Mouse (Mus musculus): ENCODE results near the gene Dexi. TPM values are rescaled to one million over a fixed set of nuclear protein-coding genes. Genes with fewer than 3 reads are reported as not detected.
A peak's percentile ranks its signal among the peaks of the same experiment; 100 is the strongest.

Gene Dexi
- polyA plus RNA-seq, 1 experiment from 2014 or later: 1.7 TPM

DNA sequence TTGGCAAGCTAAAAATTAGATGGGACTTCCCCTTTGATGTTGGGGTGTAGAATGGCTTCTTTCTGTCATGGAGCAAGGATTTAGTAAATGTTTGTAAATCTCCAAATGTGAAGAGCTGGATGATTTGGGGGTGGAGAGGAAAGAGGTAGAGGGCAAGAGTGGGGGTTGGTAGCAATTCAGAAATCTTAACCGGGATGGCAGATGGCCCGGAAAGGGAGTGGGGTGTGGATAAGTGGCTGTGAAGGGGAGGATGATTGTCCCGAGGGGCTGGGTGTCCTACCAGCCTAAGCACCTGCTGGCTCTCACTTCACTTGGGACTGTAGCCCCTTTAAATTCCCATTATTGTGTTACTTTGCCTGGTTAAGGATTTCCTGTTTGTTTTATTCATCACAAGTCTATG lies 4.0 kb upstream of the Dexi start:
- Histone ChIP-seq H3K27me3 (ENCODE audit: control insufficient read depth, insufficient read depth, low read depth, low read length) (no peaks in the 10 kb centered on the region), H3K27ac (ENCODE audit: low read length) (no peak overlapping the region), H3K4me3 (ENCODE audit: low read depth, low read length) (no peak overlapping the region), H3K4me1 (ENCODE audit: control insufficient read depth, low read depth, low read length) (peaks cover 16% of the 10 kb centered on the region), H3K9me3 (replicated peaks; ENCODE audit: control insufficient read depth, low read length) (no peaks in the 10 kb centered on the region), H3K4me2 (ENCODE audit: low read depth, low read length) (no peak overlapping the region), H3K9ac (ENCODE audit: low read depth, low read length) (no peak overlapping the region), H3K36me3 (ENCODE audit: control insufficient read depth, insufficient read depth) (no peaks in the 10 kb centered on the region)
- no peak for ATAC-seq (ENCODE audit: low read depth)
- WGBS (ENCODE audit: insufficient replicate concordance): 55% methylated on average over 3 of the region's 3 CpGs

DNA sequence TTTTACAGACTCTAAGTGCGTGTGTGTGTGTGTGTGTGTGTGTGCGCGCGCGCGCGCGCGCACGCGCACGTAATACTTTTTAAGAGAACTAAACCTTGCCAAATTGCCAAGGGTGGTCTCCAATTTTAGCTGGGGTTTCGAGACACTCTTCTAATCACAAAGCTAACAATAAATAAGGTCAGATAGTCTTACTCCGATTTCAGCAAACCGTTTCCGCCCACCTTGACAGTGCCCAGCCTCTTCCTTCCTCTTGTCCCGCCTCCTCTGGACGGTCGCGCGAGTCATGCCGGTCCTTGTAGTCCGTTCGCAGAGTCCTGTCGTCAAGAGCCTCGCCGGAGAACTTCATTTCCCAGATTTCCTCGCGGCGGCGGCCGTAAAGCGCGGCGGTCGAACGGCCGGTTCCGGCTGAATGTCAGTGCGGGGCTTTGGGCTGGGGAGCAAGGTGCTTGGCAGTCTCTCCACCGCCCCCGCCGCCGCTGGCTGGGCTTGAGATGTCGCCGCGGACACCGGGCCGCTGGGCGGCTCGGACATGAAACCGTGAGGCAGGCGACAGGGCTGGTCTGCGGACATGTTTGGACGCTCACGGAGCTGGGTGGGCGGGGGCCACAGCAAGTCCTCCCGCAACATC lies 2.3 kb upstream of the Dexi start, which contains the start of gene Clec16a:
Gene Clec16a (plus strand): TSS at position 345 of the 628 bp plus-strand sequence.
- Histone ChIP-seq H3K27me3 (ENCODE audit: control insufficient read depth, insufficient read depth, low read depth, low read length) (no peaks in the 10 kb centered on the region), H3K9ac (ENCODE audit: low read depth, low read length) (peak within 1 kb of the TSS; percentile 89), H3K36me3 (ENCODE audit: control insufficient read depth, insufficient read depth) (no peaks in the 10 kb centered on the region), H3K4me1 (ENCODE audit: control insufficient read depth, low read depth, low read length) (peaks cover 22% of the 10 kb centered on the region), H3K4me2 (ENCODE audit: low read depth, low read length) (peak within 1 kb of the TSS; percentile 90), H3K9me3 (replicated peaks; ENCODE audit: control insufficient read depth, low read length) (no peaks in the 10 kb centered on the region), H3K4me3 (ENCODE audit: low read depth, low read length) (peak within 1 kb of the TSS; percentile 96), H3K27ac (ENCODE audit: low read length) (0 out of 2 replicates have a peak within 1 kb of the TSS, but pooled peaks have one; percentile 31)
- ATAC-seq (ENCODE audit: low read depth): peak; percentile 86
- WGBS (ENCODE audit: insufficient replicate concordance): under 1% methylated on average over 58 of the region's 58 CpGs

DNA sequence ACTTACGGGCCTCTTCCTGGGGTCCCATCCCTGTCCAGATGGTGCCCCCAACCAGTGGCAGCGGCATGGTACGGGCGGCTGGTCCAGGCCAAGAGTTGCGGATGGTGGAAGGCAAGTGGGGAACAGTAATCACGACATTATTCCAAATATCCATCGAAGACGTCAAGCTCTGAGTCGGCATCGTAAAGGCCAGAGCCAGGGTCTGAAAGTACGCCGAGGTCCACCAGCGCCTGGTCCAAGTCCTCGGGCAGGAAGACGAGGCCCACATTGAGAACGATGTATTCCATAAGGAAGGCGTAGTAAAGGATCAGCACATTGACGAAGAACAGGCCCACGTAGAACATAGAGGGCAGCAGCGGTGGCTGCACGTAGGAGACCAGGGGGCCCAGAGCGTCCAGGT lies 588 bp downstream of the Dexi start:
- H3K4me1 ChIP-seq (ENCODE audit: control insufficient read depth, low read depth, low read length): peaks cover 22% of the 10 kb centered on the region
- H3K9ac ChIP-seq (ENCODE audit: low read depth, low read length): peak overlapping the region; percentile 76
- no peak overlapping the region for H3K27ac ChIP-seq (ENCODE audit: low read length)
- H3K4me3 ChIP-seq (ENCODE audit: low read depth, low read length): peak overlapping the region; percentile 75
- no peak; the same call in 1 of the 2 replicates for ATAC-seq (ENCODE audit: low read depth)
- no peaks in the 10 kb centered on the region for H3K27me3 ChIP-seq (ENCODE audit: control insufficient read depth, insufficient read depth, low read depth, low read length)
- no peaks in the 10 kb centered on the region for H3K36me3 ChIP-seq (ENCODE audit: control insufficient read depth, insufficient read depth)
- 7% methylated on average over 22 of the region's 22 CpGs for WGBS (ENCODE audit: insufficient replicate concordance)
- no peaks in the 10 kb centered on the region for H3K9me3 ChIP-seq (replicated peaks; ENCODE audit: control insufficient read depth, low read length)
- H3K4me2 ChIP-seq (ENCODE audit: low read depth, low read length): peak overlapping the region; percentile 98

DNA sequence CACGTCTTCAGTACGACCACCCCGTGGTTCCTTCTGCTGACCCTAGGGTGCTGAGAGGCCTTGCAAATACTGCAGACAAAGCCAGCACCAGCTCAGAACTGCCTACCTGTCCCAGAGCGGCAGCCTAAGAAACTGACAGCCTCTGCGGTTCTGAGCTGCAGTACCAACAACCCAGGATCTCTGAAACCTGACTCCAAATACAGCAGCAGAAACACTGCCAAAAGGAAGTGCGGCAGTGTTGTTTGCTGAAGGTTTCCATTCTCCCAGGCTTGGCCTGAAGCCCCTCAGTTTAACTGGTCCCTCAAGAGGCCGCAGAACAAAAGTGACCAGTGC lies 1.3 kb downstream of the Dexi start:
- 37% methylated on average over 7 of the region's 7 CpGs for WGBS (ENCODE audit: insufficient replicate concordance)
- no peak for ATAC-seq (ENCODE audit: low read depth)
- no peaks in the 10 kb centered on the region for H3K36me3 ChIP-seq (ENCODE audit: control insufficient read depth, insufficient read depth)
- no peaks in the 10 kb centered on the region for H3K9me3 ChIP-seq (replicated peaks; ENCODE audit: control insufficient read depth, low read length)
- H3K4me2 ChIP-seq (ENCODE audit: low read depth, low read length): peak overlapping the region; percentile 98
- H3K27ac ChIP-seq (ENCODE audit: low read length): no peak overlapping the region
- H3K27me3 ChIP-seq (ENCODE audit: control insufficient read depth, insufficient read depth, low read depth, low read length): no peaks in the 10 kb centered on the region
- peaks cover 19% of the 10 kb centered on the region for H3K4me1 ChIP-seq (ENCODE audit: control insufficient read depth, low read depth, low read length)
- peak overlapping the region; percentile 75 for H3K4me3 ChIP-seq (ENCODE audit: low read depth, low read length)
- H3K9ac ChIP-seq (ENCODE audit: low read depth, low read length): no peak overlapping the region

DNA sequence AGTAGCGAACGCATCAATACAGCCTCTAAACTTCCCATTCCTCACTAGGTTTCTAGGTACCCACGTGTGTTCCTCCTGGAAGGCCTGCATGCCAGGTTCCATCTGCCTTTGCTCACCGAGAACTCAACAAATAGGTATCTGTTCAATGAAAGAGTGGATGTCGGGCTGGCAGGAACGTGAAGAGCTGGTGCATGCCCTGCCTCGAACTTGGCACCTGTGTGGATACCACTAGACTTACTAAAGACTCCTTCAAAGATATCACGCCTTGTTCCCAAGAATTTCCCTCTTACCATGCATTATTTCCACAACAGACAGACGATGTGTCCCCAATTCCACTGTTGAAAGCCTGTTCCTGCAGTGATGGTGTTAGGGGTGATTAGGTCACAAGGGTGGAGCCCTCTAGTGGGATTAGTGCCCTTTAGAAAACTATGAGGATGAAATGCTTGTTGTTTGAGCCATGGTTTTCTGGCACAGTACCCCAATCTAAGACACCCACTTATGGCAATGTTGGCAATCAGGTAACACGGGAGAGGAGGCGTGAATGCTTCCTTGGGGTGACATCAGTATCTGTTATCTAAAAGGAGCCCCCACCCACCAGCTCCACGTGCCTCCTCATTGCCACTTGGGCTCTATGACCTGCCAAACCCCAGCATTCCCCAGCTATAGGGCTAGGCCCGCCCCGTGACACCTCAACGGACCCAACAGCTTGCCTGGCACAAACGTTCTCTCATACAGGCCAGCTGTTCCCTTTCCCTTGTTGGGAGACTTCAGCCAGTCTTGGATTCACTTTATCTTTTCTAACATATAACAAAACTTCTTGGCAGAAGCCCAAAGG lies 1.9 kb downstream of the Dexi start:
- Histone ChIP-seq H3K4me1 (ENCODE audit: control insufficient read depth, low read depth, low read length) (peaks cover 14% of the 10 kb centered on the region), H3K4me2 (ENCODE audit: low read depth, low read length) (peak overlapping the region; percentile 98), H3K9ac (ENCODE audit: low read depth, low read length) (no peak overlapping the region), H3K9me3 (replicated peaks; ENCODE audit: control insufficient read depth, low read length) (no peaks in the 10 kb centered on the region), H3K36me3 (ENCODE audit: control insufficient read depth, insufficient read depth) (no peaks in the 10 kb centered on the region), H3K27me3 (ENCODE audit: control insufficient read depth, insufficient read depth, low read depth, low read length) (no peaks in the 10 kb centered on the region), H3K27ac (ENCODE audit: low read length) (no peak overlapping the region), H3K4me3 (ENCODE audit: low read depth, low read length) (peak overlapping the region; percentile 75)
- 62% methylated on average over 16 of the region's 16 CpGs for WGBS (ENCODE audit: insufficient replicate concordance)
- ATAC-seq (ENCODE audit: low read depth): no peak

DNA sequence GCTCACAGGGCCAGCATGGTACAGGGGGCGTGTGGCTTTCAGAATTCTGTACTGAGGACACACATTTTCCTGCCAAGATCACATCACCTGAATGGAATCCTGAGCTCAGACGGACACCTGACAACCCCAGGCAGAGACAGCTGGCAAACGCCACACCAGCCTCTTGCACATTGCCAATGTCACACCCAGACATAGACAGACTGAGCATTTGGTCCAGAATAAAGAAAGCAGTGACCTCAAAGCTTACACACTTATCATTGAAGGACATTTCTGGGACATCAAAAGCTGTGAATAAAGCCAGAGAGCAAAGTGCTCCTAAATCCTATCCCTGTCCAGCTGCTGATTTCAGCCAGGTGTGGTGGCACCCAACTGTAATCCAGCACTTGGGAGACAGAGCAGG lies 5.9 kb downstream of the Dexi start:
- H3K4me3 ChIP-seq (ENCODE audit: low read depth, low read length): no peak overlapping the region
- peaks cover 8% of the 10 kb centered on the region for H3K4me1 ChIP-seq (ENCODE audit: control insufficient read depth, low read depth, low read length)
- WGBS (ENCODE audit: insufficient replicate concordance): 66% methylated on average over 3 of the region's 3 CpGs
- H3K36me3 ChIP-seq (ENCODE audit: control insufficient read depth, insufficient read depth): no peaks in the 10 kb centered on the region
- no peak overlapping the region for H3K4me2 ChIP-seq (ENCODE audit: low read depth, low read length)
- H3K9ac ChIP-seq (ENCODE audit: low read depth, low read length): no peak overlapping the region
- no peak overlapping the region for H3K27ac ChIP-seq (ENCODE audit: low read length)
- H3K27me3 ChIP-seq (ENCODE audit: control insufficient read depth, insufficient read depth, low read depth, low read length): no peaks in the 10 kb centered on the region
- ATAC-seq (ENCODE audit: low read depth): no peak
- no peaks in the 10 kb centered on the region for H3K9me3 ChIP-seq (replicated peaks; ENCODE audit: control insufficient read depth, low read length)

DNA sequence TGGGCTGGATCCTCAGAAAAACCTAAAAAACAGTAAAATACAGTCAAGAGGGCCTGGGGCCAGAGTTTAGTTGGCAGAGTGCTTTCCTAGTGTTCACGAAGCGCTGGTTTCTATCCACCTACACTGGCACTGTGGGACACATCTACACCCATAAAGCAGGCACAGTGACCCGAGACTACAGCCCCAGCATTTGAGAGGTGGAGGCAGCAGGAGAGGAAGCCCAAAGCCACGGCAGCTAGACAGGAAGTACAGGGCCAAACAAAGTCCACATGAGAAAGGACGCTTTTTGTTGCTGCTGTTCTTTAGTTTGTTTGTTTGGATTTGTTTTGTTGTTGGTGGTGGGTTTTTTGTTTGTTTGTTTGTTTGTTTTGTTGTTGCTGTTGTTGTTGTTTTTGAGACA lies 6.5 kb downstream of the Dexi start:
- H3K9ac ChIP-seq (ENCODE audit: low read depth, low read length): no peak overlapping the region
- no peak overlapping the region for H3K4me2 ChIP-seq (ENCODE audit: low read depth, low read length)
- 44% methylated on average over 5 of the region's 5 CpGs for WGBS (ENCODE audit: insufficient replicate concordance)
- no peak overlapping the region for H3K4me3 ChIP-seq (ENCODE audit: low read depth, low read length)
- ATAC-seq (ENCODE audit: low read depth): no peak
- H3K9me3 ChIP-seq (replicated peaks; ENCODE audit: control insufficient read depth, low read length): no peaks in the 10 kb centered on the region
- no peaks in the 10 kb centered on the region for H3K27me3 ChIP-seq (ENCODE audit: control insufficient read depth, insufficient read depth, low read depth, low read length)
- no peak overlapping the region for H3K27ac ChIP-seq (ENCODE audit: low read length)
- no peaks in the 10 kb centered on the region for H3K36me3 ChIP-seq (ENCODE audit: control insufficient read depth, insufficient read depth)
- peaks cover 2% of the 10 kb centered on the region; the same call in 1 of the 2 replicates for H3K4me1 ChIP-seq (ENCODE audit: control insufficient read depth, low read depth, low read length)

DNA sequence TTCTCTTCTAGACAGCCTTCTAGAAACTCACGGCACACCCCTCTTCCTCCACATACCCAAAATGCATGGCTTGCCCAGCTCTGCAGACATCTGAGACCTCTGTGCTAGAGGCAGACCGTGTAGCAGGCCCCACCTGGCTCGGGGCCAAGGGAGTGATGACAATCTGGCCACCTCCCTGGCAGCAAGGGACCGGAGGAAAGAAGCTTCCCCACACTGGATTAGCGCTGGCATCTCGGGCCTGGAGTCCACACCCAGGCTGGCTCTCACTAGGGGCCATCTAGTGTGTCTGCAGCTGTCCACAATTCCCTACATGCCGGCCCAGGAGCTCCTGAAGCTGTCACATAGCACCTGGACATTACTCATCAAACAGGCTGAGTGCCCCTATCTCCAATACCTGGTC lies 8.3 kb downstream of the Dexi start:
- no peak overlapping the region for H3K27ac ChIP-seq (ENCODE audit: low read length)
- no peak overlapping the region for H3K9ac ChIP-seq (ENCODE audit: low read depth, low read length)
- 58% methylated on average over 7 of the region's 7 CpGs for WGBS (ENCODE audit: insufficient replicate concordance)
- no peaks in the 10 kb centered on the region for H3K9me3 ChIP-seq (replicated peaks; ENCODE audit: control insufficient read depth, low read length)
- no peak overlapping the region for H3K4me3 ChIP-seq (ENCODE audit: low read depth, low read length)
- ATAC-seq (ENCODE audit: low read depth): no peak
- H3K27me3 ChIP-seq (ENCODE audit: control insufficient read depth, insufficient read depth, low read depth, low read length): no peaks in the 10 kb centered on the region
- no peaks in the 10 kb centered on the region for H3K36me3 ChIP-seq (ENCODE audit: control insufficient read depth, insufficient read depth)
- no peak overlapping the region for H3K4me2 ChIP-seq (ENCODE audit: low read depth, low read length)
- H3K4me1 ChIP-seq (ENCODE audit: control insufficient read depth, low read depth, low read length): no peaks in the 10 kb centered on the region

DNA sequence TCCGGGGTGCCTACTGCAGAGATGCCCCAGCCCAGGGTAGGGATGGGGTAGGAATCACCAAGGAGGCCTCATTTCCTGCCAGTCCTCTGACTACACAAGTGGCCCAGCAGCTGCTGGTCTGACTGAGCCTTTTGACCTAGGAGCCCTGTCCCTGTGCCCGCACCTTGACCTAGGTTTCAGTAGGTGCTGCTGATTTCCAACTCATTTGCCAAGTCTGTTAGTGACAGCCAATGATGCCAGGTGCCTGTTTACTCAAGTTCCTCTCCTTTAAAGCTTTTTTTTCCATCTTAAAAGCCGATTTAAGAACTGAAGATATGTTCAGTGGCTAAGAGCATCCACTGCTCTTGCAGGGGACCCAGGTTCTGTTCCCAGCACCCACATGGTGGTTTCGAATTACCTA lies 9.1 kb downstream of the Dexi start:
- H3K4me2 ChIP-seq (ENCODE audit: low read depth, low read length): no peak overlapping the region
- H3K36me3 ChIP-seq (ENCODE audit: control insufficient read depth, insufficient read depth): no peaks in the 10 kb centered on the region
- H3K27me3 ChIP-seq (ENCODE audit: control insufficient read depth, insufficient read depth, low read depth, low read length): no peaks in the 10 kb centered on the region
- no peak for ATAC-seq (ENCODE audit: low read depth)
- no peak overlapping the region for H3K4me3 ChIP-seq (ENCODE audit: low read depth, low read length)
- no peaks in the 10 kb centered on the region for H3K4me1 ChIP-seq (ENCODE audit: control insufficient read depth, low read depth, low read length)
- no peak overlapping the region for H3K9ac ChIP-seq (ENCODE audit: low read depth, low read length)
- WGBS (ENCODE audit: insufficient replicate concordance): 64% methylated on average over 4 of the region's 4 CpGs
- H3K27ac ChIP-seq (ENCODE audit: low read length): no peak overlapping the region
- no peaks in the 10 kb centered on the region for H3K9me3 ChIP-seq (replicated peaks; ENCODE audit: control insufficient read depth, low read length)
